Mouse (Mus musculus) frontal cortex, adult 2 months (tissue): ENCODE measurements at regions not wholly inside any gene's neighbourhood (a gene's known extent, or its start where the extent isn't known, plus 50 kb on each side); places are given as distances from the start of the nearest gene placed in this dataset.
"Not testable (repeated sequence)": the region's sequence is repeated elsewhere in the genome, so short reads cannot be mapped to it uniquely, and the experiment has no call there.

ENCODE experiments used
- DNase-seq, 2 experiments: peaks; one replicate each; pipeline ENCODE4 v3.0.0; 2022; ENCODE audit warnings: low spot score in 1 of 2; ENCODE audit errors: extremely low spot score in 1 of 2

- no peak for DNase-seq
Measured at GRCm38 (mm10) chr14:82299222-82299621, 2144.1 kb upstream of the Pcdh17 start.

- DNase-seq, result peak in 1 of 2 experiments; percentile 3
Measured at GRCm38 (mm10) chr14:82313491-82313890, 2129.9 kb upstream of the Pcdh17 start.

- DNase-seq, result not testable (repeated sequence)
Measured at GRCm38 (mm10) chr14:82334841-82335240, 2108.5 kb upstream of the Pcdh17 start.
